Mouse (Mus musculus): ENCODE data around the gene Lin7b.

Gene Lin7b

DNA sequence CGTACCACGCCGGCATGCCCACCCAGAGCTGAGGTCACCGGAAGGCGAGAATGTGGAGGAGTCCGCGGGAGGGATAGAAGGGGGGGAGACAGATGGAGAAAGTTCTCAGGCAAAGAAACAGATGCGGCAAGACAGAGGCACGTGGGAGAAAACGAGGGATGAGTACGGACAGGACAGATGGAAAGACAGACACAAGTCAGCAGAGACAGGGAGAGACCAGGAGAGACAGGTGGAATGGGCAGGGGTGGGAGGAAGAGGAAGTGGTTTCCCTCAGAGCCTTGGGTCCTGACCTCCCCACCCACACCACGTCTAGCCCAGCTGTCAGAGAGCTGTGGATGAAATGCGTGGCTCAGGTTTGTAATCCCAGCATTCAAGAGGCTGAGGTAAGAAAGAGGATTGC is 23.5 kb downstream of the Lin7b start:
- no peak for DNase-seq

DNA sequence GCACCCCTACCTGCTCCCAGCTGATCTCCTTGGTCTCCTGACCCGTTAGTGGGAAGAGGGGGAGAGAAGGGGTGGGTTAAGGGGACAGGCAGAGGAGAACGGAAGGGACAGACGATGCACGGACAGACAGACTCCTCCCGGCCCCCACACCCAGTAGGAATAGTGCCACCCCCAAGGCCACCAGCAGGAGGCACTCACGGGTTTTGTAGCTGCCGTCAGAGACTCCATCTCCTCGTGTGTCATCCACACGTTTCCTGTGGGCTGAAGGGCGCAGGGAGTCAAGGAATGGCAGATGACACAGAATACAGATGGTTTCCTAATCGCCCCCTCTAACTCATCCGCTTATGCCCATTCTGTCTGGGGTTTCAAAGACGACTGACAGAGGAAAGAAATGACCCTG is 26.8 kb downstream of the Lin7b start:
- peak; percentile 15 for DNase-seq

DNA sequence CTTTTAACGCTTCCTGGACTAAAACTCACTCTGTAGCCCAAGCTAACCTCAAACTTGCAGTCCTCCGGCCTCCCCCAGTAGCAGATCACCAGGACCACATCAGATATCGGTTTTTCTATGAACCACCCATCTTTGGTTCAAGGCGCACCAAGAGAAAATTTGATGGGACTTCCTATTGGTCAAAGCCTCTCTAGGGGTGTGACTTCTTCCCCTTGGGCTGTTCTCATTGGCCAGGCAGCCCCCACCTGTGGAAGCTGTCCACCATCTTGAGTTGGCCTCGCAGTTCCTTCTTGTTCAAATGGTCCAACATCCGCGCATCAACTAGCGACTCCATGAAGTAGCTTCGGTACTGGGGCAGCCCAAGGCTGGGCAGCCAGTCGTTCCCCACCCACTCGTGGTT is 28.3 kb downstream of the Lin7b start:
- DNase-seq, result no peak

DNA sequence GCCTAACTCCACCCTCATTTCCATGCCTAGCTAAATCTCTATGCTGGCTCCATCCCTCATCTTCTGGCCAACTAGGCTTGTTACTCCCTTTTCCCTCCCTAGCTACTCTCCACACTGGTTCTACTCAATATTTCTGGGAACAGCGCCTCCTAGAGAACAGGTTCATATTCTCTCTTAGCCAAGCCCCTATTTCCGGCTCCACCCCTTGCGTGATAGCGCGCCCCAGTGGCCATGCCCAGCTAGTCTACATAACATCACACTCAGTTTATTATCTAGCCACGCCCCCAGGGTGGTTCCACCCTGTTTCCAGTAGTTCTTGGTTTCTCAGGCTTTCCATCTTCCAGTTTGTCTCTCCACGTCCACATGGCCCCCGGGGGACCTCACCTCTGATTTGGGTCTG is 29.1 kb downstream of the Lin7b start:
- peak; percentile 86 for DNase-seq

GRCm38 (mm10) chr7:45340669-45341068 is 29.7 kb downstream of the Lin7b start:
- DNase-seq, result peak; percentile 56

GRCm38 (mm10) chr7:45340066-45340442 is 30.3 kb downstream of the Lin7b start:
- DNase-seq, result no peak

- DNase-seq, result peak; percentile 68
These were observed 30.8 kb downstream of the Lin7b start for GRCm38 (mm10) chr7:45339410-45340065.

DNA sequence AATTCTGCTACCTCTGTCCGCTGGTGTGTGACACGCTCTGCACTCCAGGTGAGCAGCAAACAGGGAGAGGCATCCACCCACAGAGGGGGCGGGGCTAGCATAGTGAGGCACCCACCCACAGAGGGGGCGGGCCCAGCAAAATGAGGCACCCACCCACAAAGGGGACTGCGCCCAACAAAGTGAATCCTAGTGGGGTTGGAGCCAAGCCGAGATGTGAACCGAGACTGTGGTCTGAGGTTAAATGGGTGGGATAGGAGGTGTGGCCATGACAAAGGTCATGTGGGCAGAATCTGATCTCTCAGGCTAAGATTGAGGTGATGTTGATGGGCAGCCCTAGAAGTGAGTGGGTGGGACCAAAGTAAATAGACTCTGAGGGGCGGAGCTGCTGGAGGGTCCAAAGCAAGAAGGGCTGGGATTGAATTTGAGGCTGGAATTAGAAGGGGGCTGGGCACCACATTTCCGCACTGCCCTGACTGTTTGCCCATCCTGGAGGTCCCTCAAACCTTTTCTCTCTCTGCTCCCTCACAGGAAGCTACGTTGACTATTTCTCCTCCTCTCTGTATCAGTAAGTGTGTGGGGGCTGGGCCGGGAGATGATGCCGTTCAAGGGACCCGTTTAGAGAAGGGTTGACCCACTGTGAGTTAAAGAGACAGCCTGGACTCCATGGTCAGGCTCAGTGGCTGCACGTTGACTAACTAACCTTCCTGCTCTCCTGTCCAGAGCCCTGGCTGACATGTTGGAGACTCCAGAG is 32.0 kb downstream of the Lin7b start:
- peak; percentile 57 for DNase-seq

DNA sequence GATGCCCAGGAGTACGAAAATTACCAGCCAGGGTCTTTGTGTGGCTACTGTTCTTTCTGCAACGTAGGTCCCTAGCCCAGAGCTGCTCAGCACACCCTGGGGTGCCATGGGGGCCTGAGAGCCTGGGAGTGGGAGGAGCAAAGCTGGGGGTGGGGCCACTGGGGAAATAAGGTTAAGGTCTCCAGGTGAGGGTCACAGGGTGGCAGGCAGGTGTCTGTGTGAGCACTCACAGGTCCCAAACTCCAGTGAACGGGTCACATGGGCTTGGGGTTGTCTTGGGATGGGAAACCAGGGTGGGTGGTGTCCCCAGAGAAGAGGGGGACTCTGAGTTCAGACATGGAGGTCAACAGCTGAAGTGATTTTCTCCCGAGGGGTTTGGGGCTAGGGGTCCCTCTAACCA is 32.9 kb downstream of the Lin7b start:
- DNase-seq, result no peak

GRCm38 (mm10) chr7:45336319-45336718 is 34.1 kb downstream of the Lin7b start:
- DNase-seq, result no peak

GRCm38 (mm10) chr7:45335056-45335455 is 35.3 kb downstream of the Lin7b start, which contains the start of gene Hrc:
Gene Hrc, plus strand, starts transcription at chr7:45335290.
- no peak for DNase-seq

DNA sequence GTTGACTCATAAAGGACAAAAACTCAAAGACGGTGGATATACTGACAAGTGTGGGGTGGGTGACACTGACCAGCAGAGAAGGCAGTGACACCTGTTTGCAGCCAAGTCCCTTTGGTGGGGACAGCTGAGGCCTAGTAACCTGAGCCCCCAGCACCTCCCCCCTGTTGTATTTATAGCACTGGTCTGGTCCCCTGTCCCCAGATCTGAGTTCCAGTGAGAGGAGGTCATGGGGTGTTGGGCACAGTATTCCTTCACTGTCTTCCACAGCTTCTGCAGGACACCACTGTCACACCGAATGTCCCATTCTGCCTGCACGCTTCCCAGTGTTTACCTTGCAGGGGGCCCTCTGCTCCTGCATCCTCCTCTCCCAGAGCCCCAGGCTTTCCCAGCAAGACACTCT is 35.8 kb downstream of the Lin7b start:
- no peak for DNase-seq

DNA sequence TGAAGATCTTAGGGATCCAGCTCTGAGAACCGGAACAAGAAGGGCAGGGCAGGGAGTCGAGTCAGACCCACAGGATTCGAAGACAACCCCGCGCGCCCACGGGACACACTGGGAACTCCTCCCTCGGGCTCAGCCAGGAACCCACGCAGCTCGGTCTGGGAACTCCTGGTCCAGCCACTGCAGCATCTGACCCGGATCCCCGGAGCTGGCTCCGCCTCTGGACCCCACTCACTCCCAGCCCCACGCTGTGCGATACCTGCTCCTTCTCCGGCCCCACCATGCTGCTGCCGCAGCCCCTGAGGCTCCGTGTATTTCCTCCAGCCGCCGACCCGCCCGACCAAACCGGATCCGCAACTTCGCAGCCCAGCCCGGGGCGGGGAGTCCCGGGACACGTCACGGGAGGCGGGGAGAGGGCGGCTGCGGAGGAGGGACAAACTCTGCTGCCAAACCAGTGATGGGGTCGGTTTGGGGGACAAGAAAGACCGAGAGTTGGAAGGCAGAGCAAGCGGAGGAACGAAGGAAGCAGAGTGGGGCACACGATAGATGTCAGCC is 36.9 kb downstream of the Lin7b start, which contains the start of gene Trpm4:
Gene Trpm4, minus strand, starts transcription at position 350 of the 552 bp plus-strand sequence.
- peak; percentile 93 for DNase-seq

DNA sequence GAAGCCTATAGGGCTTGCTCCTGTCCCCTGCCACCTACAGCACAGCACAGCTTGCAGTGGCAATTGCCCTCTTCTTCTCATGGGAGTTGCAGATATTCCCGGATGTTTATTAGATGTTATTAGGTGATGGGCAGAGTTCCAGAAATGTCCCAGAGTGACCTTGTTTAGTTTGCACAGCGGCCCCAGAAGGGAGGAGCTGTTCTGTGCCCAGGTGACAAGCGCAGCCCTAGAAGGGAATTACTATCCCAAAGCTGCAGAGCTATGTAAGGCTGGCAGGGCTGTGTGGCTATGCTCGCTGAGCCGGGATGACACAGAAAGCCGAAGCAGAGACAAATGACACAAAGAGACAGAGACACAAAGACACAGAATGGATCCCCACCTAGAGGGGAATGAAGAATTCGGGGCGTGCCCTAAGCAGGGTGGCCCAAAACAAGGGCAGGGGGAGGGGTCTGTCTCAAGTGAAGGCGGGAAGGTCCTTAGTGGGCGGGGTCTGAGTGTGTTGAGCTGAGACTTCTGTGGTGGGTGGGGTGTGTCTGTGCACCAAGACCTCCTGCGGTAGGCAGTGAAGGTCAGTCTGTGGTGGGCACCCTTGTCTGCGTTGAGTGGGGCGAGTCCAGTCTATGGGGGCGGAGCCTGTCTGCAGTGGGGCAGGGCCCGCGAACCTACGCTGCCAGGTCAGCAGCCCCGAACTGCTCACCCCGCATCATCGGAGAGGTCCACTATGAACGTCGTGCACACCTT is 37.5 kb downstream of the Lin7b start:
- peak; percentile 56 for DNase-seq

- no peak for DNase-seq
These were observed 38.9 kb downstream of the Lin7b start for GRCm38 (mm10) chr7:45331502-45331901.

- no peak for DNase-seq
These were observed 41.4 kb downstream of the Lin7b start for GRCm38 (mm10) chr7:45328841-45329475.

DNA sequence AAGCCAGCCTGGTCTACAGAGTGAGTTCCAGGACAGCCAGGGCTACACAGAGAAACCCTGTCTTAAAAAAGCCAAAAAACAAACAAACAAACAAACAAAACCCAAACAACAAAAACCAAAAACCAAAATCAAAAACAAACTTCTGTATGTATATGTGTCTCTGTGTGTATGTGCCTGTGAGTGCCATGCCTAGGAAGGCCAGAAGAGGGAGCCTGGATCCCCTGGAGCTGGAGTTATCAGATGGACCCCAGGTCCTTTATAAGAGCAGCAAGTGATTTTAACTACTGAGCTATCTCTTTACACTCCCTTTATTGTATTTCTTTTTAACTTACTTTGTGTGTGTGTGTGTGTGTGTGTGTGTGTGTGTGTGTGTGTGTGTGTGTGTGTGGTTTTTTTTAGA is 44.6 kb downstream of the Lin7b start:
- DNase-seq, result no peak

DNA sequence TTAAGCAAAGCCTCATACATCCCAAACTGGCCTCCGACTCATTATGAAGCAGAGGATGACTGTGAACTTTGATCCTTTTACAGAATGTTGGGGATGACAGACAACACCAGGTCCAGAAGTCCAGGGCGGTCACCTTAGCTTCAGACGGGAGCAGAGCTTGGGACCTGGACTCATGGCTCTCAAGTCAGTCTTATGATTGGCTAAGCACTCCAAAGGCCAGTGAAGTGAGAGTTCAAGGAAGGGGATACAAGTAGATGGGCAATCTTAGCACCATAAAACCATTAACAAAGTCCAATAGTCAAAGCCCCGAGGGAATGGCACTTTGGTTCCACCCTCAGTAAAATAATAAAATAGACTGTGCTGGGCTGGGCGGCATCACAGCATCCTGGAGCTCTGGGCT is 47.3 kb downstream of the Lin7b start:
- DNase-seq, result no peak

GRCm38 (mm10) chr7:45322245-45322644 is 48.1 kb downstream of the Lin7b start:
- no peak for DNase-seq

All from lung, postnatal 14 days (tissue).